Mouse (Mus musculus) frontal cortex, postnatal 36 days (tissue): ENCODE measurements around the gene Mccc1.

Experiments
- DNase-seq, 2 experiments: peaks; one replicate each; pipeline ENCODE4 v3.0.0; 2022; ENCODE audit warnings: low spot score in 2 of 2

Gene Mccc1

GRCm38 (mm10) chr3:35922522-35922921 is 78.0 kb downstream of the Mccc1 start:
- DNase-seq, result no peak

- DNase-seq, result no peak
Measured at GRCm38 (mm10) chr3:35918229-35918628, 82.2 kb downstream of the Mccc1 start.
